Mouse (Mus musculus) embryonic facial prominence, embryonic 10.5 days (tissue): ENCODE data around the gene Ankef1. TPM values are rescaled to one million over a fixed set of nuclear protein-coding genes. Genes with fewer than 3 reads are reported as not detected.

Experiments used
- DNase-seq: peaks from one replicate; pipeline ENCODE4 v3.0.0-alpha.2; 2017; ENCODE audit warnings: low spot score
- H3K27ac ChIP-seq: fragments of 300-500 bp; sonication (generic); replicated peaks from 2 replicates; pipeline ENCODE4 v1.5.1; 2016; ENCODE audit warnings: mild to moderate bottlenecking
- H3K27me3 ChIP-seq: fragments of 300-500 bp; sonication (generic); replicated peaks from 2 replicates; pipeline ENCODE4 v1.6.1; 2016; ENCODE audit warnings: low read depth, mild to moderate bottlenecking; ENCODE audit not compliant: poor library complexity, severe bottlenecking
- H3K36me3 ChIP-seq: fragments of 300-500 bp; sonication (generic); replicated peaks from 2 replicates; pipeline ENCODE4 v1.6.1; 2016; ENCODE audit warnings: mild to moderate bottlenecking, moderate library complexity
- H3K4me1 ChIP-seq: fragments of 300-500 bp; sonication (generic); 2 replicates; pipeline ENCODE4 v1.6.1; 2016
- H3K4me3 ChIP-seq: fragments of 300-500 bp; sonication (generic); 2 replicates; pipeline ENCODE4 v1.5.1; 2016; ENCODE audit warnings: mild to moderate bottlenecking, moderate library complexity
- H3K9me3 ChIP-seq: fragments of 300-500 bp; sonication (generic); 2 replicates; pipeline ENCODE4 v1.6.1; 2016; ENCODE audit warnings: mild to moderate bottlenecking
- WGBS: fragments of 180-500 bp; shearing (Covaris S2); methylation state at CpG from one replicate; pipeline ENCODE4 v1.1.7; 2016; 5-methylcytosine and 5-hydroxymethylcytosine counted together
- polyA plus RNA-seq: library from polyadenylated mRNA; unstranded; fragments of >200 nt; fragmentation: Nextera tagmentation; extraction: Ambion mirVana; gene quantifications from 2 replicates; pipeline ENCODE4 v1.2.1, GENCODE M21; 2016

Ankef1 gene
- polyA plus RNA-seq, 1 experiment from 2014 or later, result 0.46 TPM

- Histone ChIP-seq H3K9me3 (no peaks in the 10 kb centered on the region), H3K4me1 (0 out of 2 replicates have a peak, but pooled peaks cover 2% of the 10 kb centered on the region), H3K36me3 (no peaks in the 10 kb centered on the region), H3K27ac (no peak overlapping the region), H3K27me3 (no peaks in the 10 kb centered on the region), H3K4me3 (no peak overlapping the region)
- DNase-seq, result no peak
- 84% methylated on average over 3 of the region's 3 CpGs for WGBS
Measured at GRCm38 (mm10) chr2:136513806-136514205, 12.1 kb downstream of the Ankef1 start.

- 82% methylated on average over 2 of the region's 2 CpGs for WGBS
- Histone ChIP-seq H3K36me3 (no peaks in the 10 kb centered on the region), H3K27me3 (no peaks in the 10 kb centered on the region), H3K4me1 (0 out of 2 replicates have a peak, but pooled peaks cover 2% of the 10 kb centered on the region), H3K4me3 (no peak overlapping the region), H3K27ac (no peak overlapping the region), H3K9me3 (no peaks in the 10 kb centered on the region)
- DNase-seq, result no peak
Measured at GRCm38 (mm10) chr2:136515501-136515900, 13.8 kb downstream of the Ankef1 start.

GRCm38 (mm10) chr2:136528937-136529336 lies 27.2 kb downstream of the Ankef1 start:
- WGBS, result 87% methylated on average over 7 of the region's 7 CpGs
- no peak overlapping the region for H3K27ac ChIP-seq

DNA sequence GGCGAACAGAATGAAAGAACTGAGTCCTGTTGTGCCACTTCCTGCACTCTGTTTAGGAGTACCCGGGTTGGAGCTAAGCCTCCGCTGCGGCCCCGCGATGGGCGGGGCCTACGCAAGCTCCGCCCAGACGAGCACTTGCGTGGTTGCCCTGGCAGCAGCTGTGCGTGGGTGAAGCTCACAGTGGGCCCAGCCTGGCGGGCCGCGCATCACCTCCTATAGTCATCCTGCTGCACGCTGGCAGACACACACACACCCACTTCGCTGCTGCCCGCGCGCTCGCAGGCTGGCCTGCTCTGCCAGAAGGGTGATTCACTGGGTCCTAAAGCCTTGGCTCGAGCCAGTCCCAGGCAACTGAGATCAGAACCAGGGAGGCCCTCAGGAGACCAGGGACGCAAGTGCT lies 30.3 kb downstream of the Ankef1 start:
- WGBS, result under 1% methylated on average over 23 of the region's 23 CpGs
- H3K4me1 ChIP-seq, result no peaks in the 10 kb centered on the region

More at GRCm38 (mm10) chr2:136528937-136529336, 27.2 kb downstream of the Ankef1 start:
- no peaks in the 10 kb centered on the region for H3K36me3 ChIP-seq
- no peaks in the 10 kb centered on the region for H3K27me3 ChIP-seq
- no peak overlapping the region for H3K4me3 ChIP-seq
- no peaks in the 10 kb centered on the region for H3K4me1 ChIP-seq
- no peak for DNase-seq
- H3K9me3 ChIP-seq, result no peaks in the 10 kb centered on the region

GRCm38 (mm10) chr2:136558020-136558419 lies 56.3 kb downstream of the Ankef1 start:
- Histone ChIP-seq H3K27ac (no peak overlapping the region), H3K4me3 (no peak overlapping the region), H3K9me3 (no peaks in the 10 kb centered on the region), H3K27me3 (no peaks in the 10 kb centered on the region), H3K4me1 (no peaks in the 10 kb centered on the region), H3K36me3 (no peaks in the 10 kb centered on the region)
- peak; percentile 30 for DNase-seq
- WGBS, result 72% methylated on average over 5 of the region's 5 CpGs

More for the DNA sequence above, 30.3 kb downstream of the Ankef1 start:
- Histone ChIP-seq H3K27me3 (no peaks in the 10 kb centered on the region), H3K4me3 (peak overlapping the region; percentile 67), H3K36me3 (no peaks in the 10 kb centered on the region), H3K27ac (peak overlapping the region; percentile 81), H3K9me3 (no peaks in the 10 kb centered on the region)
- peak; percentile 88 for DNase-seq

DNA sequence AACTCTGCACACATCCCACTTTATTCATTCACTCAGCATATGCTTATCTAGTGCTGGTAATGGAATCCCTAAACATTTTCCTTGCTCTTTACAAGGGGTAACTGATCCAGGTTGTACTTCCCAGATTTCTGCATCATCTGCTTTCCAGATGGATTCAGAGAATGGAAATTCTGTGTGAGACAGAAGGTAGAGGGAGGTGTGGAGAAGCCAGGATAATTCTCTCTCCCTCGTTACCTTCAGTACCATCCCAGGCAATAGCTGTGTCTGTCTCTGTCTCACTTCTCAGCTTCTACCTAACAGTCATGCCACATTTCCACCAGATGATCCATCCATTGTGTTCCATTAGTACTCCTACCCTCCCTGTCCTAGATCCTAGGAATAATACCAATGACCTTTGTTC lies 60.6 kb downstream of the Ankef1 start:
- DNase-seq, result no peak
- Histone ChIP-seq H3K4me3 (no peak overlapping the region), H3K27me3 (no peaks in the 10 kb centered on the region), H3K27ac (no peak overlapping the region), H3K36me3 (no peaks in the 10 kb centered on the region), H3K4me1 (no peaks in the 10 kb centered on the region), H3K9me3 (no peaks in the 10 kb centered on the region)
- 78% methylated on average over 1 of the region's 1 CpGs for WGBS

GRCm38 (mm10) chr2:136570856-136571255 lies 69.1 kb downstream of the Ankef1 start:
- no peaks in the 10 kb centered on the region for H3K27me3 ChIP-seq
- H3K27ac ChIP-seq, result no peak overlapping the region
- WGBS, result 88% methylated on average over 2 of the region's 2 CpGs
- no peaks in the 10 kb centered on the region for H3K36me3 ChIP-seq
- H3K4me1 ChIP-seq, result no peaks in the 10 kb centered on the region
- no peak overlapping the region for H3K4me3 ChIP-seq
- DNase-seq, result no peak
- no peaks in the 10 kb centered on the region for H3K9me3 ChIP-seq

DNA sequence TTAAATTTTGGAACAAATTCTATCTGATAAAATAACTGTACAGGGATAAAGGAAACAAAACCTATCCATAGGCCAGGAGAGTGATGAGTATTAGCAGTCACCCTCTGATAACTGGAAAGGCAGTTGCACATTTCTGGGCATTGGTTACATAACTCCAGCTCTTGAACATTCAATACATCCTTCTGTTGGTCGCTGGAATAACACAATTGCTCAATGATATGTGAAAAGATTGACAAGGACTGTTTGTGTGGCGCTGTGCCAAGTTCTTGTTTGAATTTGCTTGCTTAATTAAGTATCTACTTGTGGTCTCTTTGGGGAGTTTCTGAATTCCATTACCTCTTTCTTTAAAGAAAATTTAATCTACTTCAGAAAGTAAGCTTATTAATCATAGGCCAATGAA lies 81.1 kb downstream of the Ankef1 start:
- 62% methylated on average over 2 of the region's 2 CpGs for WGBS

DNA sequence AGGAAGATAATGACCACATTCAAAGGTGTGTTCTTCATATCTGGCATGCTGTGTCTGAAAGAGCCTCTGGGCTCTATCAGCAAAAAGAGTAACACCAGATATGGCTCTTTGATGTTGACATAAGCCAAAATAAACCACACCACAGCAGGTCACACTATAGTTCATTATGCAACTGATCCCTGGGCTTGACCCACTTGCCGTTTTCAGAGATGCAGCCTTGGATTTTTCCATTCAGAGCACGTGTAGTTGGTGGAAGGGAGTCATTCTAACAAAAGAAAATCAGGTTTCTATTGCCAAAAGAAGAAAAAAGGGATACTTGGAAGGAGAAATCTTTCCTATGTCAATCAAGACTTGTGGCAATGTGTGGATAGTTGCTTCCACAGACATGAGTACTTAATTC lies 87.1 kb downstream of the Ankef1 start:
- H3K36me3 ChIP-seq, result no peaks in the 10 kb centered on the region
- no peak for DNase-seq
- no peak overlapping the region for H3K27ac ChIP-seq
- no peaks in the 10 kb centered on the region for H3K9me3 ChIP-seq
- no peaks in the 10 kb centered on the region for H3K4me1 ChIP-seq
- H3K27me3 ChIP-seq, result no peaks in the 10 kb centered on the region
- WGBS, result 53% methylated on average over 2 of the region's 2 CpGs
- no peak overlapping the region for H3K4me3 ChIP-seq

More for the DNA sequence above, 81.1 kb downstream of the Ankef1 start:
- no peak overlapping the region for H3K4me3 ChIP-seq
- no peaks in the 10 kb centered on the region for H3K27me3 ChIP-seq
- H3K9me3 ChIP-seq, result no peaks in the 10 kb centered on the region
- no peak for DNase-seq
- H3K27ac ChIP-seq, result no peak overlapping the region
- H3K4me1 ChIP-seq, result no peaks in the 10 kb centered on the region
- H3K36me3 ChIP-seq, result no peaks in the 10 kb centered on the region

- peak; percentile 61 for DNase-seq
- H3K9me3 ChIP-seq, result no peaks in the 10 kb centered on the region
- no peaks in the 10 kb centered on the region for H3K27me3 ChIP-seq
- no peak overlapping the region for H3K4me3 ChIP-seq
- no peaks in the 10 kb centered on the region for H3K4me1 ChIP-seq
- no peaks in the 10 kb centered on the region for H3K36me3 ChIP-seq
- WGBS, result 23% methylated on average over 3 of the region's 3 CpGs
- H3K27ac ChIP-seq, result no peak overlapping the region
Measured at GRCm38 (mm10) chr2:136596451-136596850, 94.7 kb downstream of the Ankef1 start.

GRCm38 (mm10) chr2:136598743-136599142 lies 97.0 kb downstream of the Ankef1 start:
- no peaks in the 10 kb centered on the region for H3K36me3 ChIP-seq
- H3K4me3 ChIP-seq, result no peak overlapping the region
- H3K4me1 ChIP-seq, result no peaks in the 10 kb centered on the region
- 91% methylated on average over 6 of the region's 6 CpGs for WGBS
- no peaks in the 10 kb centered on the region for H3K9me3 ChIP-seq
- H3K27me3 ChIP-seq, result no peaks in the 10 kb centered on the region
- H3K27ac ChIP-seq, result no peak overlapping the region
- no peak for DNase-seq

DNA sequence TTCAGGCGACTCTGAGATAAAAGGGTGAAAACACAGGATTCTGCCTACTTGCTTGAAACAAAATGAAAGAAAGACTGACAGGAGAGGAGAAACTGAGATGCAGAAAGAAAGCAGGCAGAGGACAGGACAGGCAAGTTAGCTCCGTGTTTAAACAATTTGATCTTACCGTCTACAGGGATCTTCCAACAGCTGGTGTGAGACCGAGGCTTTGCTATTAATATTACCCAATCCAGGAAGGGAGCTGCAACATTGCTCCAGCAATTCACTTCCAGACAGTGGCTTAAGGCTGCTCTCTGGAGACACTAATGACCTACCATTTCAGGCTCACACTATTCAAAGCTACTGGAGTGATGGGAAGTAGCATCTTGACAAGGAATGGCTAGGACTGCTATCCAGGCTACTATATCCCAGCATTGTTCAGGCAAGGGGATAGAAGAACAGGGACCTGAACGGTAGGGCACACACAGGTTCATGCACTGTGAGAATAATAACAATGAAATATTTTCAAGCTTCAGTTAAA lies 99.0 kb downstream of the Ankef1 start:
- no peak for DNase-seq
- Histone ChIP-seq H3K4me3 (no peak overlapping the region), H3K27me3 (no peaks in the 10 kb centered on the region), H3K4me1 (no peaks in the 10 kb centered on the region), H3K27ac (no peak overlapping the region), H3K9me3 (no peaks in the 10 kb centered on the region), H3K36me3 (no peaks in the 10 kb centered on the region)
- 84% methylated on average over 5 of the region's 5 CpGs for WGBS

- Histone ChIP-seq H3K27me3 (no peaks in the 10 kb centered on the region), H3K9me3 (no peaks in the 10 kb centered on the region), H3K27ac (no peak overlapping the region), H3K4me3 (no peak overlapping the region), H3K4me1 (no peaks in the 10 kb centered on the region), H3K36me3 (no peaks in the 10 kb centered on the region)
- DNase-seq, result no peak
- WGBS, result 83% methylated on average over 4 of the region's 4 CpGs
Measured at GRCm38 (mm10) chr2:136601206-136601605, 99.5 kb downstream of the Ankef1 start.
